Mouse (Mus musculus) heart, embryonic 16.5 days (tissue): ENCODE data around the gene Fuom. TPM values are rescaled to one million over a fixed set of nuclear protein-coding genes. Genes with fewer than 3 reads are reported as not detected.

Experiments
- ATAC-seq: fragments of 200-750 bp; cut with Nextera tagmentation; replicated peaks from 2 replicates; pipeline ENCODE4 v1.8.0; 2017; ENCODE audit warnings: moderate number of reproducible peaks; ENCODE audit not compliant: insufficient read depth, low FRiP score; ENCODE audit errors: extremely low read depth
- H3K27ac ChIP-seq: fragments of 300-500 bp; sonication (generic); 2 replicates; pipeline ENCODE4 v1.5.1; 2014; ENCODE audit warnings: mild to moderate bottlenecking, low read length, control low read depth, moderate library complexity
- H3K27me3 ChIP-seq: fragments of 300-500 bp; sonication (generic); 2 replicates; pipeline ENCODE4 v1.6.1; 2014; ENCODE audit warnings: low read length, mixed read lengths; ENCODE audit not compliant: control insufficient read depth, insufficient read depth
- H3K36me3 ChIP-seq: fragments of 300-500 bp; sonication (generic); 2 replicates; pipeline ENCODE4 v1.6.1; 2014; ENCODE audit not compliant: control insufficient read depth, insufficient read depth
- H3K4me1 ChIP-seq: fragments of 300-500 bp; sonication (generic); 2 replicates; pipeline ENCODE4 v1.6.1; 2014; ENCODE audit warnings: low read length, mixed read lengths; ENCODE audit not compliant: control insufficient read depth, insufficient read depth
- H3K4me2 ChIP-seq: fragments of 300-500 bp; sonication (generic); 2 replicates; pipeline ENCODE4 v1.6.1; 2014; ENCODE audit warnings: low read depth, mild to moderate bottlenecking, control low read depth, low read length
- H3K4me3 ChIP-seq: fragments of 300-500 bp; sonication (generic); 2 replicates; pipeline ENCODE4 v1.5.1; 2014; ENCODE audit warnings: mild to moderate bottlenecking, control low read depth, low read length
- H3K9ac ChIP-seq: fragments of 300-500 bp; sonication (generic); 2 replicates; pipeline ENCODE4 v1.6.1; 2014; ENCODE audit warnings: low read length, control low read depth
- H3K9me3 ChIP-seq: fragments of 300-500 bp; sonication (generic); replicated peaks from 2 replicates; pipeline ENCODE4 v1.6.1; 2016; ENCODE audit warnings: low read length; ENCODE audit not compliant: control insufficient read depth
- WGBS: fragments of 180-500 bp; shearing (Covaris S2); extraction: QIAGEN DNeasy Blood & Tissue Kit; methylation state at CpG from one replicate; pipeline ENCODE4 v1.1.7; 2014; 5-methylcytosine and 5-hydroxymethylcytosine counted together
- polyA plus RNA-seq: library from polyadenylated mRNA; unstranded; fragments of >200 nt; fragmentation: Nextera tagmentation; extraction: Ambion mirVana; gene quantifications from 2 replicates; pipeline ENCODE4 v1.2.1, GENCODE M21; 2015

Fuom gene
- polyA plus RNA-seq, 1 experiment from 2014 or later, result 93.9 TPM

DNA sequence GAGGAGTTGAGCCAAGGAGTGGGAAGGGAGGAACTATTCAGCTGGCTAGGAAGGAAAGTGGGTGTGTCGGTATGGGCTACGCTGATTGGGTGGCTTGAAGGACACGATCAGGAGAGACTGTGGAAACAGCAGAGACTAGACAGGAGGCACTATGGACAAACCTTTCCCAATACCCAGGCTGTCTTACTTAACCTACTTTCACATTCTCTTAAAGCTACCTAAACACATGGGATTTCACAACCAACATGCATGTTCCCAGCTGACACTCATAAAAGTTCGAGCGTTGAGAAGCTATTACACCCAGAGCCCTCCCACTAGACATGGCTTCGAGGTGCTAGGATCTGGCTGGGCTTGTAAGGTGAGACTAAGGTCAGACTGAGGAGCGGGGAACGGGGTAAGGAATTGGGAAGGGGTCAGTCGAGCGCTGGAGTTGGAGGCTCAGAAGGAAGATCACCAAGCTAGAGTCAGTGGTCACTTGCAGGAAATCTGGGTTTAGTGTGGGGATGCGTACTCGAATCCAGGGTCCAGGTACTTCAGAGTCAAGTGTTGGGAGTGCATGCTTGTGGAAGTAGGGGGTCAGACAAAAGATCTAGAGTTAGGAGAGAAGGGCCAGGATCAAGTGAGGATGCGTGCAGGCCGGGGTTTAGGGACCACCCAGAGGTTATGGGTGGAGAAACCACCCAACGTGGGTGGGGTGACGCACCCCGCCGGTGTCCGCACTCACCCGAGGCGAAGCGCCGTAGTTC, 13.5 kb upstream of the Fuom start, which contains the start of gene Paox:
Paox (plus strand) TSS at position 217 of the 746 bp plus-strand sequence.
- peak within 1 kb of the TSS; percentile 75 for H3K4me3 ChIP-seq
- H3K36me3 ChIP-seq, result peaks cover 14% of the 10 kb centered on the region
- peak within 1 kb of the TSS; percentile 94 for H3K27ac ChIP-seq
- no peaks in the 10 kb centered on the region for H3K9me3 ChIP-seq
- H3K4me1 ChIP-seq, result 0 out of 2 replicates have a peak, but pooled peaks cover 3% of the 10 kb centered on the region
- peak within 1 kb of the TSS; percentile 90 for H3K9ac ChIP-seq
- H3K4me2 ChIP-seq, result peak within 1 kb of the TSS; percentile 80
- ATAC-seq, result peak; percentile 80
- 1% methylated on average over 23 of the region's 23 CpGs for WGBS
- no peaks in the 10 kb centered on the region for H3K27me3 ChIP-seq

DNA sequence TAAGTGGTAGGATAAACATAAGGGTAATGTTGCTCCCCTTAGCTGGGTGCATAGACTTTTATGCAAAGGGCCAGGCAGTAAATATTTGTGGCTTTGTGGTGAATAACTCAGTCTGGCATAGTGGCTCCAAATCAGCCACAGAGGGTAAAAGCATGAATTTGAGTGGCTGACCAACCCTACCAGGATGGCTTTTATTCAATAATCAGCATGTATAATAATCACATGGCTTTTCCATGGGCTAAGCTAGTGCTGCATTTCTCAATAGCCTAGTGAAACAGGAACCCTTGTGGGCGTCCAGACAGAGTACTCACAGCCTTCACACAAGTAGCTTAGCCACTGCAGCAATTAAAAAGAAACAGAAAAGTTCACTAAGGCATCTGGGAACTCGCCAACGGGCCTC, 9.7 kb upstream of the Fuom start:
- H3K9me3 ChIP-seq, result no peaks in the 10 kb centered on the region
- no peak for ATAC-seq
- 65% methylated on average over 3 of the region's 3 CpGs for WGBS
- peaks cover 52% of the 10 kb centered on the region for H3K36me3 ChIP-seq
- H3K4me2 ChIP-seq, result no peak overlapping the region
- 0 out of 2 replicates have a peak, but pooled peaks cover 3% of the 10 kb centered on the region for H3K4me1 ChIP-seq
- H3K27me3 ChIP-seq, result no peaks in the 10 kb centered on the region
- H3K4me3 ChIP-seq, result no peak overlapping the region
- H3K9ac ChIP-seq, result no peak overlapping the region
- no peak overlapping the region for H3K27ac ChIP-seq

DNA sequence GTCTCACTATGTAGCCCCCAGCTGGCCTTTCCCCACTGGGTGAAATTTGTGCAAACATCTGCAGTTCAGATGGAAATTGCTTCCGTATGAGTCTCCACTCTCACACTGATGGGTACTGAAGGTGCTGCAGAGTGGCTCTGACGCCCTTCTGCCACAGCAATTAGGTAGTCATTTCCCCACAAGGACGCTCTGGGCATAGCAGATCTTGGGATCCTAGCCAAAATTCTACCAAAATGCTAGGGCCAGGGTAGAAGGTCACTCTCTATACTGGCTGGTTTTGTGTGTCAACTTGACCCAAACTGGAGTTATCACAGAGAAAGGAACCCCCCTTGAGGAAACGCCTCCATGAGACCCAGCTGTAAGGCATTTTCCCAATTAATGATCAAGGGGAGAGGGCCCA, 1.8 kb upstream of the Fuom start:
- Histone ChIP-seq H3K4me2 (no peak overlapping the region), H3K27ac (no peak overlapping the region), H3K4me3 (no peak overlapping the region), H3K27me3 (no peaks in the 10 kb centered on the region), H3K9ac (no peak overlapping the region), H3K4me1 (peaks cover 13% of the 10 kb centered on the region), H3K9me3 (no peaks in the 10 kb centered on the region), H3K36me3 (peaks cover 37% of the 10 kb centered on the region)
- WGBS, result 77% methylated on average over 4 of the region's 4 CpGs
- no peak for ATAC-seq

DNA sequence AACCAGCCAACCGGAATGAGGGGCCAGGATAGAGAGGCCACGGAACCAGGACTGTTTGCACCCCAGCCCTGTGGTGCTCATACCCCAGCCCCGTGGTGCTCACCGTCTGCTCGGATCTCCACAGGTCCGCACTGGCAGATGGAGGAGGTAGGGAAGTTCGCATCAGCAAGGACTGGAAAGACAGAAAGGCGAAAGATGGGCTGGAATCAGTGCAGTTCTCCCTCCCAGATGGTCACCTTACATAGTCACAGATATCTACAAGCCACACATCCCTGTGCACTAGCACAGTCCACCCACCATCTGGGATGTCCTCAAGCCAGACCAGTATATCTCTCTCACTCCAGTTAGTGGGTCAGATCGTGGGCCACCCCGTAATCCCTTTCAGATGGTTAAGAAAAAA, 743 bp downstream of the Fuom start:
- Histone ChIP-seq H3K9me3 (no peaks in the 10 kb centered on the region), H3K36me3 (peaks cover 14% of the 10 kb centered on the region), H3K9ac (peak overlapping the region; percentile 80), H3K27me3 (no peaks in the 10 kb centered on the region), H3K4me3 (peak overlapping the region; percentile 56), H3K27ac (peak overlapping the region; percentile 94), H3K4me2 (peak overlapping the region; percentile 74), H3K4me1 (peaks cover 13% of the 10 kb centered on the region)
- whole genome bisulfite sequencing, result 73% methylated on average over 10 of the region's 10 CpGs
- 0 out of 2 replicates have a peak, but pooled peaks have one; percentile 24 for ATAC-seq

DNA sequence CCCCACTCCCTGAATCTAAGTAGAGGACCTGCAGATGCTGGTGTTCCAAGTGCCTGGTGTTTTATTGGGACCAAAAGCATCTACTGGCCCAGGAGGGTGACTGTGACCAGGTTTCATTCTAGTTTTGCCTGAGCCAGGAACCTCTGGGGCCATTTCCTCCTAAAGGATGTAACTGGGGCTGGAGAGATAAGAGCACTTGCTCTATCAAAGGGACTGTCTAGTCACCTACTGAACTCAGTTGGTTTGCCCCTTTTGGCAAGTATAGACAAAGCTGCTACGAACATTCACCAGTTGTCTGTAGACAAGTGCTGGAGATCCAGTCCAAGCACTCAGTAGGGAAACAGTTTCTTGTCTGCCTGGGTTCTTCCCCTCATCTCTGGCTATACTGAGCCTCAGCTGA, 3.8 kb downstream of the Fuom start:
- Histone ChIP-seq H3K9ac (no peak overlapping the region), H3K4me1 (peaks cover 23% of the 10 kb centered on the region), H3K36me3 (peaks cover 2% of the 10 kb centered on the region), H3K27ac (no peak overlapping the region), H3K9me3 (no peaks in the 10 kb centered on the region), H3K4me3 (no peak overlapping the region), H3K27me3 (no peaks in the 10 kb centered on the region), H3K4me2 (no peak overlapping the region)
- no peak for ATAC-seq
- WGBS, result 82% methylated on average over 1 of the region's 1 CpGs

DNA sequence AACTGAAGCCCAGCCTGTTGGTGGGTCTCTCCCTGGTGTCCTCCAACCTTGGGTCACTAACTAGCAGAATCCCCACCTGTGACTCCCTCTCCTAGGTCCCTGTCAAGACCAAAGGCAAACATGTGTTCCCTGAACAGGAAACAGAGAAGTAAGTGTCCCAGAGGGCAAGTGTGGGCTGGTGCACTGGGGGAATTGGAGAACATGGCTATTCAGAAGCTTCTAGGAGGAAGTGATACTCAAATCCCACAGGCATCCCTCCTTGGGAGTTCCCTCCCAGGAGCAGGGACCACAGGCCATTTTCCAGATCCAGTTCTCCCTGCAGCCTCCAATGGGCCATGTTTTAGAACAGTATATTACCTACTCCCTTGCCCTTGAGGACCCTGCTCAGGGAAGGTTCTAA, 6.2 kb downstream of the Fuom start:
- peaks cover 13% of the 10 kb centered on the region for H3K4me1 ChIP-seq
- H3K36me3 ChIP-seq, result peaks cover 2% of the 10 kb centered on the region
- no peak overlapping the region for H3K4me2 ChIP-seq
- H3K9ac ChIP-seq, result no peak overlapping the region
- no peaks in the 10 kb centered on the region for H3K9me3 ChIP-seq
- H3K4me3 ChIP-seq, result no peak overlapping the region
- no peaks in the 10 kb centered on the region for H3K27me3 ChIP-seq
- ATAC-seq, result no peak
- no peak overlapping the region for H3K27ac ChIP-seq

DNA sequence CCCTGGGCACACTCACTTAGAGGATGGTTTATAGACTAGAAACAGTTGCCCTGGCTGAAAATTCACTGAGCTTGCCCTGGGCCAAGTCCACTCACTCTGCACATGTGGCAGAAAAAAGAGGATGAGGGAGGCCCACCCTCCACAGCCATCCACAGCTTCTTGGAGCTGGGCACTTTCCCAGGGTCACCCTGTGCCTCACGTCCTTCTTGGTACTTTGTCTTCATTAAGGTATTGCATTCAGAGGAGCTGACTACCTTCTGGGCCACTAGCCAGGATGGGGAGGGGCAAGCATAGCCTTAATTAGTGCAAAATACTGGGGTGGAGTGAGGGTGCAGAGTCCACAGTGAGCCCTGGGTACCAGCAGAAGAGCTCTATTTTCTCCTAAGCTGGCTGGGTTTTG, 6.7 kb downstream of the Fuom start:
- 33% methylated on average over 1 of the region's 1 CpGs for WGBS
- ATAC-seq, result 0 out of 2 replicates have a peak, but pooled peaks have one; percentile 12

DNA sequence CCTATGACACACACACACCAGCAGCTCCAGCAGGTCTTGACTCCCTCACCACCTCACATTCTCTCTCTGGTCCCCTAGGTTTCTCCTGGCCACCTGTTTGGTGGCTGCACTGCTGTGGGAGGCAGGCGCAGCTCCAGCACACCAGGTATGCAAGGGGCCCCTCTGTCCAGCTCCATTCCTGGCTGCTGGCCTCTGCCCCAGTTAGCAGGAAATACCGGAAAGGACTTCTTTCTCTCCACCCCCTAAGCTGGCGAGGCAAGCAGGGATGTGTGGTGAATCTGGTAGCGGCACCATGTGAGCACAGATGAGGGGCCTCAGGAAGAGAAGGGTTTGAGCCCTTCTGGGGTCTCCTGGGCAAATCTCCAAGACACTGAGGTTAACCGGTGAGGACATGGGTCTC, 7.3 kb downstream of the Fuom start:
- H3K9ac ChIP-seq, result peak overlapping the region; percentile 22; the same call in 1 of the 2 replicates
- H3K27me3 ChIP-seq, result no peaks in the 10 kb centered on the region
- no peak for ATAC-seq
- peaks cover 2% of the 10 kb centered on the region for H3K36me3 ChIP-seq
- no peak overlapping the region for H3K27ac ChIP-seq
- no peaks in the 10 kb centered on the region for H3K9me3 ChIP-seq
- 32% methylated on average over 5 of the region's 5 CpGs for WGBS
- peaks cover 10% of the 10 kb centered on the region for H3K4me1 ChIP-seq
- no peak overlapping the region for H3K4me3 ChIP-seq
- H3K4me2 ChIP-seq, result no peak overlapping the region; the same call in 1 of the 2 replicates

More for the DNA sequence above, 6.7 kb downstream of the Fuom start:
- Histone ChIP-seq H3K36me3 (peaks cover 2% of the 10 kb centered on the region), H3K9me3 (no peaks in the 10 kb centered on the region), H3K9ac (no peak overlapping the region), H3K4me1 (peaks cover 10% of the 10 kb centered on the region), H3K27ac (no peak overlapping the region), H3K4me3 (no peak overlapping the region), H3K4me2 (no peak overlapping the region), H3K27me3 (no peaks in the 10 kb centered on the region)

DNA sequence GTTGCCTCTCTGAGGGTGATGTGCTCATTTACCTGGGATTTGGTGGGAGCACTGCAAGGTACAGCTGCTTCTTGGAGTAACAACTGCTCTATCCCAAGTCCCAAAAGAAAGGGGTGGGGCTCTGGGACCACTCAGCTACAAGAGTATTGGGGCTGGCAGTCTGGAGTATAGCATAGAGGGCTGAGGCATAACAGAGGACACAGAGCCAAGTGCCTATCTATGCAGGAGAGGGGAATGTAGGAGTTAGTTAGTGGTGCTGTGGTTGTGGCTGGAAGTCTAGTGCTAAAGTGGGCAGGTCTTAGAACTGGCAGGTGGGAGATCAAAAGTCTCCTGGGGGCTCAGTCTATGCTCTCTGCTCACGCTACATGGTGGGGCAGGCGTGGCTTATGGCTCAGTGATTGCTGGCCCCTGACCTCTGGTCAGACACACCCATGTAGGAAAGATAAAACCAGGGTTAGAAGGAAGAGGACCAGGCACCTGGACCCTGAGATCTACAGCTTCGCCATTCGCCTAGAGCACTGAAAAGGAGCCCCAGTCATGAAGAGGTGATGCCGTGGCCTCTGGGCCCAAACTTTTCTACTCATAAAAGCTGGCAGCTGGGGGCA, 9.2 kb downstream of the Fuom start, which contains the start of gene Prap1:
Prap1 (plus strand) TSS at position 472 of the 605 bp plus-strand sequence.
- Histone ChIP-seq H3K27me3 (no peaks in the 10 kb centered on the region), H3K9ac (no peak within 1 kb of the TSS), H3K4me2 (no peak within 1 kb of the TSS), H3K36me3 (no peaks in the 10 kb centered on the region; the same call in 1 of the 2 replicates), H3K9me3 (no peaks in the 10 kb centered on the region), H3K4me3 (no peak within 1 kb of the TSS), H3K4me1 (peaks cover 10% of the 10 kb centered on the region), H3K27ac (no peak within 1 kb of the TSS)
- ATAC-seq, result no peak
- 72% methylated on average over 5 of the region's 5 CpGs for WGBS
